Mouse (Mus musculus): ENCODE measurements around the gene Ppox.
A peak's percentile ranks its signal among the peaks of the same experiment; 100 is the strongest.
"Not testable (repeated sequence)": the region's sequence is repeated elsewhere in the genome, so short reads cannot be mapped to it uniquely, and the experiment has no call there.

Ppox gene

GRCm38 (mm10) chr1:171280916-171281527 lies at the start of gene Ppox:
Gene Ppox (minus strand): TSS chr1:171281186.
- DNase-seq (ENCODE audit: low read depth): peak; percentile 97

GRCm38 (mm10) chr1:171330216-171330560 lies 49.2 kb upstream of the Ppox start:
- peak; percentile 58 for DNase-seq (ENCODE audit: low read depth)

- DNase-seq (ENCODE audit: low read depth): no peak
These were observed 48.6 kb upstream of the Ppox start for GRCm38 (mm10) chr1:171329433-171330215.

GRCm38 (mm10) chr1:171328839-171329432 lies 48.0 kb upstream of the Ppox start, which contains the start of gene Dedd:
Gene Dedd (plus strand): TSS chr1:171329145.
- peak; percentile 95 for DNase-seq (ENCODE audit: low read depth)

- no peak for DNase-seq (ENCODE audit: low read depth)
These were observed 47.3 kb upstream of the Ppox start for GRCm38 (mm10) chr1:171328244-171328643.

GRCm38 (mm10) chr1:171326588-171326987 lies 45.6 kb upstream of the Ppox start:
- not testable (repeated sequence) for DNase-seq (ENCODE audit: low read depth)

GRCm38 (mm10) chr1:171325571-171325970 lies 44.6 kb upstream of the Ppox start:
- DNase-seq (ENCODE audit: low read depth): no peak

- DNase-seq (ENCODE audit: low read depth): peak; percentile 15
These were observed 41.0 kb upstream of the Ppox start for GRCm38 (mm10) chr1:171322012-171322411.

GRCm38 (mm10) chr1:171321415-171321814 lies 40.4 kb upstream of the Ppox start:
- DNase-seq (ENCODE audit: low read depth): peak; percentile 74

- DNase-seq (ENCODE audit: low read depth): no peak
These were observed 39.2 kb upstream of the Ppox start for GRCm38 (mm10) chr1:171320151-171320550.

- no peak for DNase-seq (ENCODE audit: low read depth)
These were observed 38.8 kb upstream of the Ppox start for GRCm38 (mm10) chr1:171319748-171320147.

- DNase-seq (ENCODE audit: low read depth): no peak
These were observed 28.3 kb upstream of the Ppox start for GRCm38 (mm10) chr1:171309321-171309720.

- not testable (repeated sequence) for DNase-seq (ENCODE audit: low read depth)
These were observed 25.2 kb upstream of the Ppox start for GRCm38 (mm10) chr1:171306157-171306556.

- no peak for DNase-seq (ENCODE audit: low read depth)
These were observed 17.2 kb upstream of the Ppox start for GRCm38 (mm10) chr1:171298226-171298625.

GRCm38 (mm10) chr1:171295063-171295402 lies 14.0 kb upstream of the Ppox start:
- DNase-seq (ENCODE audit: low read depth): no peak

- peak; percentile 93 for DNase-seq (ENCODE audit: low read depth)
These were observed 13.5 kb upstream of the Ppox start, which contains the start of gene Ufc1 for GRCm38 (mm10) chr1:171294298-171295062. Gene Ufc1 (minus strand): TSS chr1:171295024.

GRCm38 (mm10) chr1:171293906-171294297 lies 12.9 kb upstream of the Ppox start:
- DNase-seq (ENCODE audit: low read depth): no peak

GRCm38 (mm10) chr1:171293351-171293750 lies 12.4 kb upstream of the Ppox start:
- DNase-seq (ENCODE audit: low read depth): no peak

GRCm38 (mm10) chr1:171288328-171288727 lies 7.3 kb upstream of the Ppox start:
- no peak for DNase-seq (ENCODE audit: low read depth)

- peak; percentile 94 for DNase-seq (ENCODE audit: low read depth)
These were observed 6.4 kb upstream of the Ppox start, which contains the start of gene Usp21 for GRCm38 (mm10) chr1:171287136-171288081. Gene Usp21 (minus strand): TSS chr1:171287991.

GRCm38 (mm10) chr1:171286517-171286916 lies 5.5 kb upstream of the Ppox start:
- no peak for DNase-seq (ENCODE audit: low read depth)

Measured in induced T-regulatory cell, adult 2 months (primary cell).